Mouse (Mus musculus) brain, adult 2 months (tissue): ENCODE measurements around the gene Akr1b10.
A peak's percentile ranks its signal among the peaks of the same experiment; 100 is the strongest.
"Not testable (repeated sequence)": the region's sequence is repeated elsewhere in the genome, so short reads cannot be mapped to it uniquely, and the experiment has no call there.

ENCODE experiments used
- DNase-seq: peaks from one replicate; pipeline ENCODE4 v3.0.0; 2011; ENCODE audit warnings: low read depth, low spot score

The Akr1b10 gene

DNA sequence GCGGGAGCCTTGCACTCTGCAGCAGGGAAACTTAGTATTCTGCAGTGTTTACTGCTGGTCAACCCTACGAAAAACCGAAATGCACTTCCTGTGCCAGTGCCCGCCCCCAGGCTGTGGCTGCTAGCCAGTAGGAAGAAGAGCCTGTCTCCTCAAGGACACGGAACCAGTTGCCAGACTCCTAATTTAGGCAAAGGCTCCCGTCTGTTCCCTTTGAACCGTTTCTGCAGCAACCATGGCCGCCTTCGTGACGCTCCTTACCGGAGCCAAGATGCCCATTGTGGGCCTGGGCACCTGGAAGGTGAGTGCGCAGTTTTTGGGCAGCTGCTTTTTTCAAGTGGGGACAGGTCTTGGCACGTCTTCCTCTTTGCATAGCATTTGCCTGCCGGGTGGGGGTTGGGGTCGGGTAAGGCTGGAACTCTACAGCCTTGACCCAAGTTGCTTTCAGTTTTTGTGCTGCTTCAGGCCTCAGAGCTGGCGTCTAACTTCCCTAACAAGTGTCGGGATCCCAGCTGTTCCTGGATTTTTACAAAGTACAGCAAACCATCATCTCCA, at the start of gene Akr1b10:
Gene Akr1b10, plus strand, starts transcription at position 109 of the 552 bp plus-strand sequence.
- peak; percentile 85 for DNase-seq

DNA sequence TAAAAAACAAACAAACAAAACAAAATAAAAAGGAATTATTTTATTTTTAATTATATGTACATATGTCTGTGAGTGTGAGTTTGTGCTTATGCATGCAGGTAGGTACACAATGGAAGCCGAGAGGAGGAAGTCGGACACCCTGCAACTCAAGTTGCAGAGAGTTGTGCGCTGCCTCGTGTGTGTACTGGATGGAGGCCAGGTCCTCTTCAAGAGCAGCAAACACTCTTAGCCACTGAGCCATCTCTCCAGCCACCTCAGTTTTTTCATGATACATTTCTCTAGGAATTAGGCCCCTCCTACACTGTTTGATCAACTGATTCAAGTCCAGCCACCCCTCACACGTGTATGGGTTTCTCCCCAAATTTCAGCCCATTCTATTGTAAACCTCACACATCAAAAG, 49.3 kb upstream of the Akr1b10 start:
- DNase-seq: no peak

DNA sequence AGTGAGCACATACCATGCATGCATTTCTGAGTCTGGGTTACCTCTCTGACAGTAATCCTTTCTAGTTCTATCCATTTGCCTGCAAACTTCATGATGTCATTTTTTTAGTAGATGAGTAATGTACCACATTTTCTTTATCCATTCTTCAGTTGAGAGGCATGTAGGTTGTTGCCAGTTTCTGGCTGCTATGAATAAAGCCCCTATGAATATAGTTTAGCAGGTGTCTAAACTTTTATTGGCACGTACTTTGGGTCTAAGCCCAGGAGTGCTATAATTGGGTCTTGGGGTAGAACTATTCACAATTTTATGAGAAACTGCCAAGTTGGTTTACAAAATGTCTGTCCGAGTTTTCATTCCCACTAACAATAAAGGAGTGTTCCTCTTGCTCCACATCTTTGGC, 46.2 kb upstream of the Akr1b10 start:
- peak; percentile 24 for DNase-seq

DNA sequence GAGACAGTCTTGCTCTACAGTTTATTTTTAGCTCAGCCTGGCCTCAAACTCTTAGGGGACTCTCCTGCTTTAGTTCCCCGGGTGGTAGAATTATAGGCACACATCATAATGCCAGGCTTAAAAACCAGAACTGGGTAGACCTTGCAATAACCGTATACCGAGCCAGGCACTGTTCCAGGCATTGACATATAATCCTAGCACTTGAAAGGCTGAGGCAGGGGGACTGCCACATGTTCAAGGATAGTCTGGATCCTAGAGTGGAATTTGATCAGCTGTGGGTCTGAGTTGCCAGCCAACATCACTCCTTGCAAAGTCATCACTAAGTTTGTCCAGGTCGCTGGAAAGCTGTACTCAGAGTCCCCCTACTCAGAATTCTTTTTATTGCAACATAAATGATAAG, 42.0 kb upstream of the Akr1b10 start:
- DNase-seq: no peak

DNA sequence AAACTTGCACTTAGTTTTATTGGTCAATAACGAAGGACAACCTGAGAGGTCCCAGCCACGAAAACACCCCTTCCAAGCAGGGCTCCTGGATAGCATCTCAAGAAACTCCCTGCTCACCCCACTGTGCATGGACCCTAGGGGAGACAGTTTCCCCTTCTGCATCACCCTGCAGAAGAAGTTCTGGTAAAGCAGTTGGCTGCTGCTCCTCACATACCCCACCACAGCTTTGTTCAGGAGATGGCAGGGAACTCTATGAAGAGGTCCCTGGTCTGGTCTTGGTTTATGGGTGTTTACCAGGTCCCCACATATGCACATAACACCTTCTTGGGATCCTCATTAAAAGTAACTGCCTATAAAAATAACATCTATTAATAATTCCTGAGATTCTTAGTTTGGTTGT, 41.5 kb upstream of the Akr1b10 start:
- no peak for DNase-seq

DNA sequence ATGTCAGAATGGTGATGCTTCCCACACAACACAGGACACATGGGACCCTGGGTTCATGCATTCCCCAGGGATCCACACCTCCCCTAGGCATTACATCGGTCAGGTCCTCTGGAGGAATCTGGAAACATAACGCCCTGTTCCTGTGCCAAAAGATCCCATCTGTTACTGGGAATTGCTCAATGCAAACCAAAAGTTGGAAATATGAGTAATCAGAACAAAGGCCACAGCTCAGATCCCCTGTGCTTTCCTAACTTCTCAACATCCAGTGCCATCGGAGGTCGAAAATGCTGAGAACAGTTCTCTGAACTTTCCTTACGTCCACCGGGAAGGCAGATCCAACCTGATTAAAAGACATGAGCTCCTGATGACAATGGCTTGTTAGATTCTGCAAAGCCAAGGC, 40.6 kb upstream of the Akr1b10 start:
- no peak for DNase-seq

DNA sequence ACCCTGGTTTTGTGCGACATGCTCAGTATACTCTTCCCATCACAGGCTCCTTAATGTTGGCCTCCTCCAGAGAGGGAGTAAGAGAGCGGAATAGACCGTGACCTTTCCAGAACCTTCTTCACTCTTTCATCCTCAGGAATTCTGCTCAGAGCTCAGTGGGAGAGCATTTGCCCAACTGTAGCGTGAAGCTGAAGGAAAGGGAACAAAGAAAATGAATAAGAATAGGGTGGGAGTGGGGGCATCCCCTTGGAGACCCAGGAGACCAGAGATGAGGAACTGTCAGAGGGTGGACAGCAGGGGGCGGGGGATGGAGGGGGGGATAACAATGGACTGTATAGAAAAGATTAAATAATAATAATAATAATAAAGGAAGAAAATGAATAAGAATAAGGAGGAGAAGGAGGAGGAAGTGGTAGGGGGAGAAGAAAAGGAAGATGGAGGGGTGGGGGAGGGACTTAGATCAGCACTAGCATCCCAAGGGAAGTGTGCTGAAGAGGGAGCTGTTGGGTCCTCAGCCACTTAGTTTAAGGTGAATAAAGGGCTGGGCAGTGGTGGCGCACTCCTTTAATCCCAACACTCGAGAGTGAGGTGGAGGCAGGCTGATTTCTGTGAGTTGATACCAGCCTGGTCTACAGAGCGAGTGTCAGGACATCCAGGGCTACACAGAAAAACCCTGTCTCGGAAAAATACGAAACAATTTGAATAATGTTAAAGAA, 39.7 kb upstream of the Akr1b10 start:
- no peak for DNase-seq

DNA sequence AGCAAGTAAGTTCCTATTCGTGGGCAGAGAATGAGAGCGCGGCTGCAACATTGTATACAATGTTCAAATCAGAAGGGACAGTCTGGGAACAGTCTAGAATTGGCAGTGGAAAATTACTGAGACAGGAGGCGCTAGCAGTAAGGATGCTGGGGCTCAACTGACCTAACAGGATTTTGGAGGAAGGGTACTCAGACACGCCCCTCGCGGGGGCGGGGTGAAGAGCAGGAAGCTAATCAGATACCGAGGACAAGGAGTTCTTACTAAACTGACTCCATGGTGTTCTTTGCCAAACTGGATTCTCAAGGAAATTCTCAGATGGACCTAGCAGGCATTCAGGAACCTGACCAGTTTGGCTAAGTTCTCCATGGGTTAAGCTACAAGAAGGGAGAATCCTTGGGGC, 39.1 kb upstream of the Akr1b10 start:
- no peak for DNase-seq

DNA sequence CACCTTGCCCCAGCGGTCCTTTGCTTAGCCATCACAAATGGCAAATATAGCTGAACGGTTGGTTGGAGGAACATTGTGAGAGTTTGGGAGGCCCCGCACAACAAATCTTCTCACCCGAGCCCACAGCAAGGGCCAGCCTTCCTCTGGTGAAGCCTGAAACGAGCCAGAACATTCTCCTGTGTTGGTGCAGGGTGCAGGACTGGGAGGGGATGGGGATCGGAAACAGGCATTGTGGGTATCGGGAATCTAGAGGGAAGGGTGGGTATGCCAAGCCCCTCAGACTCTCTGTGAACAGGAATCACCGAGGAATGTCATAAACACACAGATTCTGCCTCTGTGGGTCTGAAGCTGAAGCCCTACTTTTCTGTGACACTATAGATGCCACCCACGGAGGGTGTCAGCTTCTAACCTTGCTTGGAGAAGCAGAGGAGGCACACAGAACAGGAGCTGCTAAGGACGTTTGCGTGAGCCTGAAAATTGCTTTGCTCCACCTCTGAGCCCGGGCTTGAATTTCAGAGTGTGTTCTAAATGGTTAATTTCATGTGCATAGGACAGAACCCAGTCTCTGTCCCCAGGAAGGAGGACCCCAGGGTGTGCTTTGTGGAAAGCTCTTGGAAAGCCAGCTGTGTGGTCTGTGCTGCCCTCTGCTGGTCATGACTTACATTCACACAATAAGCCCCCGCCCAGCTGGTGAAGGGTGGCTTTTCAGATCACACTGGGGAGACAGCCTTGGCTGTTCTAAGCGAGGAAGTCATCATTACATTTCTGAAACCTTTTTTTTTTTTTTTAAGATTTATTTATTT, 37.7 kb upstream of the Akr1b10 start:
- peak; percentile 84 for DNase-seq

DNA sequence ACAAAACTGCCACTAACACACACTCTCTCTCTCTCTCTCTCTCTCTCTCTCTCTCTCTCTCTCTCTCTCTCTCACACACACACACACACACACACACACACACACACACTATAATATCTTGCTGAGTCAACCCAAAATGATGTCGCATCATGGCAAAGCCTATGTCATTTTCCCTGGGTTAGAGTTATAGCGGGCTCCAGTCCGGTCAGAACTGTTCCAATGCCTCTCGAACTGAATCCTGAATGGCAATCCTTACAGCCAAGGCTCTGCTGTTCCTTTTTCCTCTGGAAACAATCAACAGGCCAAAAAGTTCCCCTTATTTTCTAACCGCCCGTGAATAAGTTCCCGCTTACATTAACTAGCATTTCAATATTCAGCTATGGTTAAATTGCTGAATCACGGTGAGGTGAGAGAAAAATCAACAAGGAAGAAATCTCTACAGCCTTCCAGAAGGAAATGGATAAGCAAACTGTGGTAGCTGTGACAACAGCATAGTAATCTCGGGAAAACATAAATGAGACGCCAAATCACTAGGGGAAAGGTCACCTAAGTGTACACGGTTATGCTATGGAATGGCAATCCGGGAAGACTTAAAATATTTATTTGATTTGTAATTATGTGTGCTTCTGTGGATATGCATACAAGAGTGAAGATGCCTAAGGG, 33.9 kb upstream of the Akr1b10 start:
- DNase-seq: no peak

DNA sequence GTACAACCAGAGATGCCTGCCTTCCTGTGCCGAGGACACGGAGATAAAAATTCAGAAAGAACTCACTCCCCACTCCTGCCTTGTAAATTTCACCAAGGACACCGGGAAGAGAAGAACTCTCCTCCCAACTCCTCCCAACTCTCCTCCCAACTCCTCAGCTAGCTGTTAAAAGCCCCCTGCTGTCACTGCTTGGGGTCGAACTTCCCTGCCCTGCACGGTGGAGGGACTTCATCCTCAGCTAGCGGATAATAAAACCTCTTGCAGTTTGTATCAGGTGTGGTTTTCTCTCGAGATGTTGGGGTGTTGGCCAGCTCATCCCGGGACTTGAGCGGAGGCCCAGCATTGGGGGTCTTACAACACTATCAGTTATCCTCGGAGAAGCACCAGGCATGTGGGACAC, 32.5 kb upstream of the Akr1b10 start:
- not testable (repeated sequence) for DNase-seq

DNA sequence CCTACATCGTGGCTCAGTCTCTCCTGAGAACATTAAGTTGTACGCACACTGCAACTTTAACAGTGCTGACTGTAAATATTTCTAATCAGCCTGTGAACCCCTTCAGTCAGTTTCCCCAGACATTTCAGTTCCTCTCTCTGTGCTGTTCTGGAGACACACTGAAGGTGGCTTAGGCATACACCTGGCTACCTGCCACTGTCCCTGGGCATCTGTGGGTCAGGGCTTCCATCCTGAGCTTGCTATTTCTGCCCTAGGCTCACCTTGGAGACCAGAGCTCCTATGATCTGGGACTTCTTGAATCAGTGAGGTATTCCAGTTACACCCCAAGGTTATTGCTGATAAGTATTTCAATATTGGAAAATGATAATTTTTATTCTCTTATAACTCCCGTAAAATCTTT, 31.6 kb upstream of the Akr1b10 start:
- no peak for DNase-seq

DNA sequence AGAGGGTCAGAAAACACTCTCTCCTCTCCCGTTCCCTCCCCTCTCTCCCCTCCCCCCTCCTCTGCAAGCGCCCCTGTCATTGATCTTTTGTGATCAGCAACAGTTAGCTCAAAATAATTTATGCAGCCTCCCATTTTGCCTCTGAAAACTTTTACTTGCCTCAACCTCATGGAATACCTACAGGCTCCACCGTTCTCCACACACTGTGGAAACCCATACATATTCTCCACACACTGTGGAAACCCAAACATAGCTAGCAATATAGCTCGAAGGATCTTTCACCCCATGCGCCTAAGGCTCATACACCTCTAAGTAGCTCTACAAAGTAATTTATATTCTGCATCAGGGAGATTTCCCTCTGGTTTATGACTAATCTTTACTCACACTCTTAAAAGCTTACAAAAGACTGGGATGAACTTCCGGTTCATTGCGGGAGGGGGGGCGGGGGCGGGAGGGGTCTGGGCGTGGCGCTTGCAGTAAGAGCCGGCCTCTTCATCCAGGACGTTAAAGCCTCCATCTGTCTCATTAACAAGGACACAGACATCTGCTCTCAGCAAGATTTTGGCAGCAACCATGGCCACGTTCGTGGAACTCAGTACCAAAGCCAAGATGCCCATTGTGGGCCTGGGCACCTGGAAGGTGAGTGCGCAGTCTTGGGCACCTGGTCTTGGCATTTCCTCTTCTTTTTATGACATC, 30.2 kb upstream of the Akr1b10 start, which contains the start of gene Akr1b8:
Gene Akr1b8, plus strand, starts transcription at position 462 of the 696 bp plus-strand sequence.
- DNase-seq: peak; percentile 85

DNA sequence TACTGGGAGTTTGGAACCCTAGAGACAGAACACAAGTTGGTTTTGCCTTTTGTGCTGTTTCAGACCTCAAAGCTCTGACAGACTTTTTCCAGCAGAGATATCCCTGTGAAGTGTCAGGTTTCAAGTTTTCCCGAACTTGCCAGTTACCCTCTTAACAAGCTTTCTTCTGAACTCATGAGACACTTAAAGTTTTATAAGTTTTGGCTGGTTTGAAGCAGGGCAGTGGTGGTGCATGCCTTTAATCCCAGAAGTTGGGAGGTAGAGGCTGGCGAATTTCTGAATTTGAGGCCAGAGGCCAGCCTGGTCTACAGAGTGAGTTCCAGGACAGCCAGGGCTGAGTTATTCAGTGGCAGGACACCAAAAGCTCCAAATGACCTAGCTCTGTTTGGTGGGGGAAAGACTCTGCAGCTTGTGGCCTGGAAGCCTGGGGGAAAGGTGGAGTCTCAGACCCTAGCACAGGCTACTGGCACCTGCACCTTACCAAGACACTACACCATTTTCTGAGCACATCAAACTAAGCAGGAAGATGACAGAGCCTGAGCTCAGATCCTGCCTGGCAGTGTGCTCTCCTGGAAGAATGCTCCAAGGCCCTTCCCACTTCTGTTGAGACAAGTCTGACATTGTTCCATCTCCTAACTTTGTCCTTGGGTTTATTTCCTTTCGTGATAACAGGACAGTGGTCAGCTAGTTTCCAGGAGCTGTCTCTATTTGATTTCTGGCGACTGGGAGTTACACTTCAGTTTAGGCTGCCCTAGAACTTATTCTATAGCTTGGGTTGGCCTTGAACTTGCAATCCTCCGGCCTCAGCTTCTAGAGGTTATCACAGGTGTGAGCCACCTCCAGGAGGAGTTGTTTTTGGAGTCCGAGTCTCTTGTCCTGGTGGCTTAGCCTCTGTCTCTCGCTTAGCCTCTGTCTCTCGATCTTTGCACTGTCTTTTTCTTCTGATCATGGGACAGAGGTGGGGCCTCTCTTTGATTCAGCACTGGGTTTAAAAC, 29.4 kb upstream of the Akr1b10 start:
- no peak for DNase-seq

DNA sequence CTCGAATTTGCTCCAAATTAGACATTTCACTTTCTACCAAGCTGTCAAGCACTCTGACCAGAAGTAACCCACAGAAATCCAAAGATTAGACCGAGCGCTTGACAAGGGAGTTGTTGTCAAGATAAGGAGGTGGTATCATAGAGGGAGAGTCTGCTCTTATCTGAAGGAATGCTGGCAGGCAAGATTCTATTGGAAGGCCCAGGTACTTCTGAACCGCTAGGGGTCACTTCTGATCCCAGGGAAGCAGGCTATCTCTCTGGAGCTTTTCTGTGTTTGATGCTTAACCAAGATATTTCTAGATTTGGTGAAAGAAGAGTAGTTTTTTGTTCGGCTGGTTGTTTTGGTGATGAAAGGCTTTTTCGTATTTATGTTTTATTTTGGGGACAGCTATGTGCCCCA, 28.7 kb upstream of the Akr1b10 start:
- no peak for DNase-seq

DNA sequence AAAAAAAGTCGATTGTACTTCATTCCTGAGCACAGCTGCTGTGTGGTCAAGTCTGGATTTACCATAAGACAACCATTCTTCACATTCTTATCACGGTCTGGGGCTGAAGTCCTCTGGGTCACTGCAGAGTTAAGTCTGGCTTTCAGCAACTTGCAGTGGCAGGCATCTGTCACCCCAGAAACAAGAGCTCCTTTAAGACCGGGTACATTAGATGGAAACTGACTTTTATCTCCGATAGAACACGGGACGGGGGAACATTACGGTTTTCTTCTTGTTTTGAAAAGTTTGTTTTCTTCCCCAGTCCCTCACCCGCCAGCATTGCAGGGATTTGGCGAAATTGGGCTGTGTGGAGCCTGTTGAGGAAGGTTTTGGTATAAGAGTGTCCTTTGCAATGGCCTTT, 28.2 kb upstream of the Akr1b10 start:
- DNase-seq: no peak

DNA sequence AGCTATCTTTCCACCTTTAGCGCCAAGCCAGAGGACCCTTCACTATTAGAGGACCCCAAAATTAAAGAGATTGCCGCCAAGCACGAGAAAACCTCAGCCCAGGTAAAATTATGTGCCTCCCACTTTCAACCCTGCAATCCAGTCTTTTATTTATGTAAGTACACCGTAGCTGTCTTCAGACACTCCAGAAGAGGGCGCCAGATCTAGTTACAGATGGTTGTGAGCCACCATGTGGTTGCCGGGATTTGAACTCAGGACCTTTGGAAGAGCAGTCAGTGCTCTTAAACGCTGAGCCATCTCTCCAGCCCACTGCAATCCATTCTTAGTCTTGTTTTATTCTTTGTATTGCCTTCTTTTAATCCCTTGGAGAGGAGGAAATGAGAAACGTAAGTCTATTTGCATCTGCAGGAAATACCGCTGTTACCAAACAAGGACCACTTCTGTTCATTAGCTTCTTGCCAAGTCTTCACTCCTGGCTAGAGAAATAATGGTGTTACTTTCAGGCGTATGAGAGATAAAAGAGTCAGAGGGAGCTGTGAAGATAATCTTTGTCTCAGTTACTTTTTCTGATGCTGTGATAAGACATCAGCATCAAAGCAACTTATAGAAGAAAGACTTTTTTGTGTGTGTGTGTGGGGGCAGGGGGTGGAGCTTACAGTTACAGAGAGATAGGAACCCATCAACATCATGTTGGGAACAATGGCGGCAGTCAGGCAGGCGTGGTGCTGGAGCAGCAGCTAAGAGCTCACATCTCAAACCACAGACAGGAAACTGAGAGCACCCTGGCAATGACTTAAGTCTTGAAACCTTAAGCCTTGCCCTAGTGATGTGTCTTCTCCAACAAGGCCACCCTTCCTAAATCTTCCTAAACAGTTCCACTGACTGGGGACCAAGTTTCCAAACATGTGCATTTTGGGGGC, 19.5 kb upstream of the Akr1b10 start:
- DNase-seq: no peak

DNA sequence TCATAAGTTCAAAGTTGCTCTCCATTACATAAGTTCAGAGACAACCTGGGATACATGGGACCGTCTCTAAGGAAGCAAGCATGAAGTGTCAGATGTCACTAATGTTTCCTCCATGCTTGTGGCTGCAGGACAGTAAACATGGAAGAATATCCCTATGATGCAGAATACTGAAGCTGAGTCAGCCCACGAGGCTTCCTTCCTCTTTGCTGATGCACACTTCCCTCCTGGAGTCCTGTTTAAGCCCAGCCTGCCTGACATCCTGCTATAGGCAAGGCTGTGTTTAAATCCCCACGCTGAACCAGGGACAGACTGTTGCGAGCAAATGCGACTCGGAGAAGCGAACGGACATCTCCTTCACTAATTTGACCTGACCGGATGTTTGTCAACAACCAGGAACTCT, 16.0 kb upstream of the Akr1b10 start:
- DNase-seq: no peak

DNA sequence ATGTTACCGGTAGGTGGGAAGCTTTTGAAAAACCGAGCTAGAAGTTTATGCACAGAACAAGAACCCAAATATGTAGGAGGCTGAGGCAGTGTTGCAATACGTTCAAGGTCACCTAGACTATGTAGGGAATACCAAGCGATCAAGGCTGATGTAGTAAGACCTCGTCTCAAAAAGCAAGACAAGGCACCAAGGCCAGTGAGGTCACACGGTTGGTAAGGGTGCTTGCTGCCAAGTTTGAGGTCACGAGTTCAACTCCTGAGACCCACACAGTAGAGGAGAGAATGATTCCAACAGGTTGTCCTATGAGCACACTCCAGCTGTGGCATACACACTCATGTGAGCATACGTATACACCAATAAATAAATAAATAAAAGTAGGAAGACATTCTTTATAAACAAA, 13.9 kb upstream of the Akr1b10 start:
- no peak for DNase-seq
